Mouse (Mus musculus): ENCODE measurements around the gene Sh3bp5.
"Not testable (repeated sequence)": the region's sequence is repeated elsewhere in the genome, so short reads cannot be mapped to it uniquely, and the experiment has no call there.

Gene Sh3bp5

GRCm38 (mm10) chr14:31435930-31436693 is at the start of gene Sh3bp5:
Sh3bp5 (minus strand) TSS chr14:31436078.
- peak; percentile 95 for DNase-seq

- no peak for DNase-seq
These were observed 46.5 kb upstream of the Sh3bp5 start for GRCm38 (mm10) chr14:31482417-31482816.

GRCm38 (mm10) chr14:31473297-31473696 is 37.4 kb upstream of the Sh3bp5 start:
- DNase-seq = no peak

- DNase-seq = peak; percentile 85
These were observed 36.7 kb upstream of the Sh3bp5 start for GRCm38 (mm10) chr14:31472451-31473061.

GRCm38 (mm10) chr14:31469711-31470110 is 33.8 kb upstream of the Sh3bp5 start:
- DNase-seq = no peak

DNA sequence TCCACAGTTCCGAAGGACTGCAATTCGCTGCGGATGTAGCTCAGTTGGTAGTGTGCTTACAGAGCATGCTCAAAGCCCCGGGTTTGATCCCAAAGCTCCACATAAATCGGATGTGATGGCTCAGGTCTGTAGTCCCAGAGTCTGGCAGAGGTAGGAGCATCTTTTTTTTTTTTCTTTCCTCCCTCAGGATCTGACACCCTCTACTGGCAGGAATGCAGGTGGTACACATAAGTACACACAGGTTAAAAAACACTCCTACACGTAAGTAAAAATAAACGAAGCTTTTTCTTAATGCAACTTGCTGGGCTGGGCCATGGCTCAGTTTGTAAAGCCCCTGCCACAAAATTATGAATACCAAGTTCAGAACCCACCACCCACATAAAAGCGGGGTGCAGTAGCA is 28.3 kb upstream of the Sh3bp5 start:
- peak; percentile 33 for DNase-seq

GRCm38 (mm10) chr14:31462886-31463285 is 27.0 kb upstream of the Sh3bp5 start:
- DNase-seq = peak; percentile 34

DNA sequence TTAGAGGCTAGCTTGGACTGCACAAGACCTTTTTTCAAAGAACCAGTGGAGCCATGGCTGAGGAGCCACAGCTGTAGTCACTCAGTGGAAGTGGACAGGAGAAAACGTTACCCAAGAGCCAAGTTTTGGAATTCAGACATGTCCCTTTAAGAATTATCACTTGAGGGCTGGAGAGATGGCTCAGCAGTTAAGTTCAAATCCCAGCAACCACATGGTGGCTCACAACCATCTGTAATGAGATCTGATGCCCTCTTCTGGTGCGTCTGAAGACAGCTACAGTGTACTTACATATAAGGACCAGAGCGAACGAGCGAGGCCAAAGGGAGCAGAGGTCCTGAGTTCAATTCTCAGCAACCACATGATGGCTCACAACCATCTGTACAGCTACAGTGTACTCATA is 26.3 kb upstream of the Sh3bp5 start:
- DNase-seq = peak; percentile 35

GRCm38 (mm10) chr14:31458006-31458405 is 22.1 kb upstream of the Sh3bp5 start:
- DNase-seq = peak; percentile 34

- DNase-seq = no peak
These were observed 20.3 kb upstream of the Sh3bp5 start for GRCm38 (mm10) chr14:31456064-31456721.

DNA sequence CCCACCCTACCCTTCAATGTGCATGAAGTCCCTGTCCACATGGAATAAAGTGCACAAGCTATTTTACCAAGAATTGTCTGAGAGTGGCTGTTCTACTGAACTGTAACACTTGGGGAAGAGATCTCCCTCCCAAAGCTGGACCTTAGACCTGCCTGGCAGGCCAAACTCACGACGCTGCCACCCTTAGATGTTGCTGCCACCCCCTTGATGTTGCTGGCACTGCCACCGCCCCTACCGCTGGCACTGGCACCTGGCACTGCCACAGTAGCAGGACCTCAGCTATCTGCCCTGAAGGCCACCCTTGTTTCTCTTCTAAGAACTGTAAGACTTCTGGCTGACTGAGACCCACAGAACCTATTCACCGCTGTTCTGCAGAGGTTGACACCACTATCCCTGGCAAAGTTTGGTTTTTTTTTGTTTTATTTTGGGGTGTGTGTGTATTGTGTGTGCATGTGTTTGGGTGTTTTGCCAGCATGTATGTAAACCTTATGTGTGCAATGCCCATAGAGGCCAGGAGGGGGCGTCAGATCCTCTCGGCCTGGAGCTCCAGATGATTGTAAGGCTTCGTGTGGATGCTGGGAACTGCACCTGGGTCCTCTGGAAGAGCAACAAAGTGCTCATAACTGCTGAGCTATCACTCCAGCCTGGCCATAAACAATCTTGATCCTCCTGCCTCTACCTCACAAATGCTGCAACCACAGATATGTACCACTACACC is 19.1 kb upstream of the Sh3bp5 start:
- no peak for DNase-seq

GRCm38 (mm10) chr14:31453946-31454345 is 18.1 kb upstream of the Sh3bp5 start:
- DNase-seq = not testable (repeated sequence)

GRCm38 (mm10) chr14:31448994-31449393 is 13.1 kb upstream of the Sh3bp5 start:
- DNase-seq = peak; percentile 59

DNA sequence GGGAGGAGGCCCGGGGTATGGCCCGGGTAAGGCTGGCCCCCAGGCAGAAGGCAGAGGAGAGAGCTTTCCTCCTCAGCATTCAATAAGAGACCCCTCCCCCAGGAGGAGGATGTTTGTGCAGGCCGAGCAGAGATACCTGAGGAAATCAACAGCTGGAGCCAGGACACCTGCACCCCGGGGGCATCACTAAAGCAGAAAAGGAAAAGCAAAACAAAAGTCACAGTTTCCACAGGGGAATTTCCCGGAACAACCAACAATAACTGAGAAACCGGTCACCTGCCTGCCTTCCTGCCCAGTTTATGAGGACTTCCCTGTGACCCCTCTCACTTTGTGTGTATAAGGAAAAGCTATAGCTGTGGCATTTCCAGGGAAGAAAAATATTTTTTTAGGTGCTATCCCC is 7.7 kb upstream of the Sh3bp5 start:
- no peak for DNase-seq

GRCm38 (mm10) chr14:31440725-31441124 is 4.8 kb upstream of the Sh3bp5 start:
- DNase-seq = peak; percentile 29

DNA sequence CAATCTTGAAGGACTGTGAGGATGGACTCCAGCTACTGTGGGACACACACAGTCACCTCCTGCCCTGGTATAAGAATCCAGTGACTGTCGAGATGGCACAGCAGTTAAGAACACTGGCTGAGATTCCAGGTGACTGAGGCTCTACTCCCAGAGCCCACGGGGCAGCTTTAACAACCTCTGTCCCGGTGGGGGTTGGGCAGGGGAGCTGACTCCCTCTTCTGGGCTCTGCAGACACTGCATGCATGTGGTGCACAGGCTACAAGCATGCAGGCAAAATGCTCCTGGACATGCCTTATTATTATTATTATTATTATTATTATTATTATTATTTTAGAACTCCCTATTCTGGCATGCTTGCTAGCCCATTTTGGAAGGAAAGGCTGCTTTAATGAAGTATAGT is 4.4 kb upstream of the Sh3bp5 start:
- DNase-seq = no peak

- no peak for DNase-seq
These were observed 3.4 kb upstream of the Sh3bp5 start for GRCm38 (mm10) chr14:31439279-31439678.

DNA sequence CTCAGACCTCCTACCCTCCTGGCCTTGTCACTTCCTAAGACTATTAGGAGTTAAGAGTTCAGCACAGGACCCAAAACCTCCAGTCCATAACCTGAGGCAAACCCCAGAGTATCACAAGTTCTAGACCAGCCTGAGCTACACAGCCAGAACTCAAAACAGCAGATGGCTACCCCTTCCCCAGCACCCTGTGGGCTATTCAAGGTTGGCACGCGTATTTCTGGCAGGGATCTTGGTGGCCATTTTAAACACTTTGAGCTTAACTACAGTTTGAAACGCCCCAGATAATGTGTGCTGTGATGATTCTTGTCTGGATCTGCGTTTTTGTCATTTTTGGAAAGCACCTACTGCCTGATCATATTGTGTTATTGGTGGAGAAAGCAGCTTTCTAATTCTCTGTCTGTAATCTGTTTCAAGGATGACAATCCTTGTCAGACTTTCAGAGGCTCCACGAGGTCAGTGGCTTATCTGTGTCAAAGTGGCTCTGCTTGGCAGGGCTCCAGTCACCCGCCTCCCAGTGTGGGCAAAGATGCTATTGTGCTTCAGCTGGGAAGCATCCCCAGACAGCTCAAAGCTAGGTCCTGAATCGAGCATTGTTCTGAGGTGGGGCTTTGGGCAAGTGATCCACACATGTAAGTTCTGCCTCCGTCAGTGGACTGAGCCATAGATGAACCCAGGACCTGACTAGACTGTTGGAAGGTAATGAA is 2.1 kb upstream of the Sh3bp5 start:
- peak; percentile 22 for DNase-seq

DNA sequence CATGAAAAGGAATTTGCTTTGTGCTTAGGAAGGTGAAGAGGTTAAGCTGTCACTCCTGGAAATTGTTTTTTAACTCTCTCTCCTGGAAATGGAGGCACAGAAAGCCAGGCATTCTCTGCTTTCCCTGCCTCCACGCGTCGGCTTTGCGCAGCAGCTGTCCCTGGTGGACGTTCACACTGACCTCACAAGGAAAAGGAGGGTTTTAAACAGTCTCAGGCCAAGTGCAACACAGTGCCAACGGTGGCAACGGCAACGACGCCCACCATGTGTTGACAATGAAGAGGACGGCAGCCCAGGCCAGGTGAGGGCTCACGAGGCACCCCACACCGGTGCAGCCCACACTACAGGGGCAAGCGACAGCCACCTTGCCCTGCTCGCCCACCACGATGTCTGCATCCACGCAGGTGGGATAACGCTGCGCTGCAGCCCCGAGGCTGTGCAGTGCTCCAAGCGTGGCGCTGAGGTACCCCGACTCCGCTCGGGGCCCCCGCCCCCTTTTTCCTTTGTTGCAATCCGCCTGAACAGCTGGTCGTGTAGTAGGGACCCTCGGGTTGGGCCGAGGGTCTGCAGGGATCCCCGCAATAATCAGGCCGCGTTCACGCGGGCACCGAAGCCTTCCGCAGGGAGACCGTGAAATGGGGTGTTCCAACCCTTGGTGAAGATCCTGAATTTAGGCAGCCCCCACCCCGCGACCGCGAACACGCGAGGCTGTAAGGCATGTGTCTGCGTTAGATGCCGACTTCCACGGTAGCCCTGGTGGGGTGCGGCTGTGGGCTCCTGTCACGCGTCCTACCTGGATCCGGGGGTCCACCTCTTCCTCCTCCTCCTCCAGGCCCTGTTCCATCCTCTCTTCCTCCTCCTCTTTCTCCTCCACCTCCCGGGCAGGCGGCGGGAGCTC is 611 bp downstream of the Sh3bp5 start:
- peak; percentile 28 for DNase-seq

- DNase-seq = no peak
These were observed 1.5 kb downstream of the Sh3bp5 start for GRCm38 (mm10) chr14:31434426-31434825.

GRCm38 (mm10) chr14:31433851-31434360 is 2.0 kb downstream of the Sh3bp5 start:
- DNase-seq = peak; percentile 48
